In the genomic region with DNA sequence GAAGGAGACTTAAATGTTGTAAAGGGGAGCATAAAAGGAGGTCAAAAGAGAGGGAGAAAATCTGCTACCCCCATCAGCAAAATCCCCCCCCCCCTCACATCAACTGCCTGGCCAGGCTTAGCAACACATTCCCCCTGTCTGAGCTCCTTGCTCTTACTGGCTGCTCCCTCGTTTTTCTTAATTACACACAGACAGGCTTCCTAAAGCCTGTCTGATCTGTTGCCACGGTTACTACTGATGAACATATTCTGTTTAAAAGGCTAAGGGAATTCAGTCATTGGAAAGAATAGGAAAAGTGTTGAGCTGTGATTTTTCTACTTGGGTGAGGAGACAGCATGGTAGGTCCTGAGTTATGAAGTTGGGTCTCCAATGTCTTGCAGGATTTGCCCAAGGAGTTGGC, we compare ENCODE assay signal across 19 mouse cellular contexts.
A peak's percentile ranks its signal among the peaks of the same experiment; 100 is the strongest.
DNase-seq lines count a peak whose midpoint lies in the region; ATAC-seq lines count a peak whose summit lies in the region.
"Had no signal": no experiment of that assay in that cellular context is flagged by ENCODE, and none has a peak within 500 bp of the region (broad histone marks: within the 10 kb centered on the region; RNA-seq: fewer than 3 reads in every experiment).

No protein-coding gene starts in this region.

- ATAC-seq in forebrain, embryonic 14.5 days = peak; percentile 85
- peak; percentile 72; the same call in 1 of the 2 replicates for ATAC-seq in hindbrain, embryonic 15.5 days (ENCODE audit: low FRiP score, low read depth)
- ATAC-seq in midbrain, embryonic 15.5 days (replicated peaks) = peak; percentile 71
- ATAC-seq: intestine, embryonic 15.5 days had no signal

- WGBS in forebrain, embryonic 14.5 days = 9% methylated on average over 2 of the region's 2 CpGs
- 7% methylated on average over 2 of the region's 2 CpGs for WGBS in hindbrain, embryonic 15.5 days
- 12% methylated on average over 2 of the region's 2 CpGs for WGBS in midbrain, embryonic 15.5 days

- peak; percentile 26 for DNase-seq in embryo, embryonic 11 days
- DNase-seq in forebrain, embryonic 14.5 days (ENCODE audit: low spot score) = peak; percentile 77
- DNase-seq in gastrocnemius, postnatal 25 days = no peak
- DNase-seq in layer of hippocampus, postnatal 36 days = no peak
- DNase-seq in cerebellum, postnatal 4 days (ENCODE audit: low spot score in 2 of 2) = no peak
- no peak for DNase-seq in frontal cortex, postnatal 36 days (ENCODE audit: low spot score in 2 of 2)
- DNase-seq: adrenal gland, adult 2 months; cerebellum, adult 11-12 months; cerebellum, postnatal 36 days; heart, adult 18-20 months; liver; lung, adult 18-20 months; right cerebral cortex, postnatal 4 days; thymus, adult 18-20 months had no signal

- H3K4me1 ChIP-seq in forebrain, embryonic 14.5 days (ENCODE audit: control insufficient read depth, insufficient read depth, low read length) = peaks cover 16% of the 10 kb centered on the region
- H3K4me1 ChIP-seq in hindbrain, embryonic 15.5 days (replicated peaks) = peaks cover 17% of the 10 kb centered on the region
- H3K4me1 ChIP-seq in midbrain, embryonic 15.5 days = peaks cover 20% of the 10 kb centered on the region
- H3K4me1 ChIP-seq: intestine, embryonic 15.5 days; kidney, embryonic 15.5 days had no signal

- H3K36me3 ChIP-seq in forebrain, embryonic 14.5 days (ENCODE audit: control insufficient read depth, insufficient read depth, low read length) = no peaks in the 10 kb centered on the region
- no peaks in the 10 kb centered on the region for H3K36me3 ChIP-seq in hindbrain, embryonic 15.5 days
- H3K36me3 ChIP-seq in midbrain, embryonic 15.5 days (replicated peaks) = 0 out of 2 replicates have a peak, but pooled peaks cover 3% of the 10 kb centered on the region
- H3K36me3 ChIP-seq: intestine, embryonic 15.5 days; kidney, embryonic 15.5 days had no signal

- H3K27ac ChIP-seq in forebrain, embryonic 14.5 days (ENCODE audit: low read depth, low read length) = peak overlapping the region; percentile 68; the same call in 1 of the 2 replicates
- peak overlapping the region; percentile 36; the same call in 1 of the 2 replicates for H3K27ac ChIP-seq in hindbrain, embryonic 15.5 days (replicated peaks)
- peak overlapping the region; percentile 26 for H3K27ac ChIP-seq in midbrain, embryonic 15.5 days
- H3K27ac ChIP-seq: intestine, embryonic 15.5 days; kidney, embryonic 15.5 days; layer of hippocampus, adult 2 months had no signal

- no peak overlapping the region for H3K9ac ChIP-seq in forebrain, embryonic 14.5 days (ENCODE audit: low read length)
- H3K9ac ChIP-seq in hindbrain, embryonic 15.5 days = no peak overlapping the region
- H3K9ac ChIP-seq in midbrain, embryonic 15.5 days = no peak overlapping the region
- H3K9ac ChIP-seq: intestine, embryonic 15.5 days; kidney, embryonic 15.5 days had no signal

- no peaks in the 10 kb centered on the region for H3K9me3 ChIP-seq in forebrain, embryonic 14.5 days (replicated peaks; ENCODE audit: control insufficient read depth, low read length)
- no peaks in the 10 kb centered on the region for H3K9me3 ChIP-seq in hindbrain, embryonic 15.5 days
- no peaks in the 10 kb centered on the region for H3K9me3 ChIP-seq in midbrain, embryonic 15.5 days
- H3K9me3 ChIP-seq: intestine, embryonic 15.5 days; kidney, embryonic 15.5 days had no signal

- H3K4me3 ChIP-seq in forebrain, embryonic 14.5 days (ENCODE audit: low read depth, low read length) = no peak overlapping the region
- no peak overlapping the region for H3K4me3 ChIP-seq in hindbrain, embryonic 15.5 days
- no peak overlapping the region for H3K4me3 ChIP-seq in midbrain, embryonic 15.5 days
- H3K4me3 ChIP-seq: intestine, embryonic 15.5 days; kidney, embryonic 15.5 days; layer of hippocampus, adult 2 months had no signal

- 0 out of 2 replicates have a peak overlapping the region, but pooled peaks have one; percentile 4 for H3K4me2 ChIP-seq in forebrain, embryonic 14.5 days (ENCODE audit: low read length)
- no peak overlapping the region for H3K4me2 ChIP-seq in hindbrain, embryonic 15.5 days
- no peak overlapping the region for H3K4me2 ChIP-seq in midbrain, embryonic 15.5 days
- H3K4me2 ChIP-seq: intestine, embryonic 15.5 days; kidney, embryonic 15.5 days had no signal

- H3K27me3 ChIP-seq in forebrain, embryonic 14.5 days (replicated peaks; ENCODE audit: control insufficient read depth, insufficient read depth, low read length) = no peaks in the 10 kb centered on the region
- no peaks in the 10 kb centered on the region for H3K27me3 ChIP-seq in hindbrain, embryonic 15.5 days
- H3K27me3 ChIP-seq in midbrain, embryonic 15.5 days (replicated peaks) = no peaks in the 10 kb centered on the region
- H3K27me3 ChIP-seq: intestine, embryonic 15.5 days had no signal

Comparison
In these comparisons a context has a peak if more than half of its experiments do, and no peak if none do; other contexts are left out.
1. DNase-seq: peak in embryo, embryonic 11 days (single experiment) and forebrain, embryonic 14.5 days (single experiment); none in gastrocnemius, postnatal 25 days (single experiment), layer of hippocampus, postnatal 36 days (0 of 2), cerebellum, postnatal 4 days (0 of 2) and frontal cortex, postnatal 36 days (0 of 2).
2. Peak in every context shown above with its lines, with median percentiles within 50 percentile points of each other: ATAC-seq and H3K27ac ChIP-seq.